Mouse (Mus musculus): ENCODE measurements around the gene Tmtc4. TPM values are rescaled to one million over a fixed set of nuclear protein-coding genes. Genes with fewer than 3 reads are reported as not detected.

The Tmtc4 gene
- total and polyA plus RNA-seq, 3 experiments = 1.4 to 3.3 (median 2.7) TPM

GRCm38 (mm10) chr14:122876723-122877122, 107.1 kb downstream of the Tmtc4 start:
- peaks cover 0 to 8% of the 10 kb centered on the region in 2 experiments; a peak in 2 of 4 replicates for H3K4me1 ChIP-seq (ENCODE audit: control insufficient read depth in 1 of 2, insufficient read depth in 2 of 2)
- TF ChIP-seq NRF1 (IDR thresholded peaks at IDR 0.05; ENCODE audit: low read depth, low read length) (no peak), ZC3H11A (IDR thresholded peaks at IDR 0.05; ENCODE audit: low read depth, low read length) (no peak)
- no peaks in the 10 kb centered on the region for H3K9me3 ChIP-seq (replicated peaks; ENCODE audit: low read length)
- H3K9ac ChIP-seq (ENCODE audit: insufficient read depth, low read depth) = no peak overlapping the region
- H3K27ac ChIP-seq (ENCODE audit: insufficient read depth, low read depth) = no peak overlapping the region
- no peak for DNase-seq (ENCODE audit: extremely low read depth)
- no peak overlapping the region for H3K4me3 ChIP-seq (replicated peaks in 1 of 3; ENCODE audit: low read depth in 2 of 3, low read length in 2 of 3, poor library complexity in 1 of 3)
- peaks cover 10 to 20% of the 10 kb centered on the region in 2 experiments for H3K36me3 ChIP-seq (replicated peaks in 1 of 2; ENCODE audit: control insufficient read depth in 1 of 2, insufficient read depth in 1 of 2, low read length in 1 of 2)
- no peaks in the 10 kb centered on the region for H3K27me3 ChIP-seq (replicated peaks)
- dilution Hi-C loops (cut with MboI; ENCODE audit: extremely low pct_ligation_motif_present, extremely low pct_unique_long_range_greater_than_20kb, low sequenced_read_pairs) (no loop called here), in situ Hi-C loops (cut with MboI; ENCODE audit: low pct_ligation_motif_present, low pct_unique_long_range_greater_than_20kb, low sequenced_read_pairs) (loop anchor here (25.0 kb wide), 2 partner anchors 364 to 664 kb away; no protein-coding TSS in a partner anchor)
- no peaks in the 10 kb centered on the region for H3K79me2 ChIP-seq (replicated peaks; ENCODE audit: control insufficient read depth, extremely low read depth, insufficient read depth, poor library complexity, severe bottlenecking)
- no peak overlapping the region for H3K4me2 ChIP-seq (ENCODE audit: insufficient read depth, low read depth, poor library complexity, severe bottlenecking)

DNA sequence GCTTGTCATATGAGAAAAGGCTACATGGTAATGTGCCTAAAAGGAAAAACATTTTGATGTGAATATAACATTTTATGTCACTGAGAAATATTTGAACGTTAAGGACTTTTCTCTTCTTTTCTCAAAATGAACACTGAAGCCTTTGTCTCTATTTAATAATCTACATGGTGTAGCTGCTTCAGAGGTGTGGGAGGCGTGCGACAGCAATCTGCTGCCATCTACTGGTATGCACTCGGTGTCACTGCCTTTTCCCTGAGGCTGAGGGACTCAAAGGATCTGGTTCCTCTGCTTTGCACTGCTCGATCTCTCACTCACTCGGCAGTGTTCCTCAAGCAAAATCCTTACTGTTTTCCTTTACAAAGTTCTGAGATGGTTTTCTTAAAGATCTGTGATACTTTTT, 107.7 kb downstream of the Tmtc4 start:
- H3K79me2 ChIP-seq (replicated peaks; ENCODE audit: control insufficient read depth, extremely low read depth, insufficient read depth, poor library complexity, severe bottlenecking) = no peaks in the 10 kb centered on the region
- peaks cover 0 to 8% of the 10 kb centered on the region in 2 experiments; a peak in 2 of 4 replicates for H3K4me1 ChIP-seq (ENCODE audit: control insufficient read depth in 1 of 2, insufficient read depth in 2 of 2)
- H3K27me3 ChIP-seq (replicated peaks) = no peaks in the 10 kb centered on the region
- peak; percentile 73 for DNase-seq (ENCODE audit: extremely low read depth)
- H3K36me3 ChIP-seq (replicated peaks in 1 of 2; ENCODE audit: control insufficient read depth in 1 of 2, insufficient read depth in 1 of 2, low read length in 1 of 2) = peaks cover 9 to 18% of the 10 kb centered on the region in 2 experiments
- no peak overlapping the region for H3K4me3 ChIP-seq (replicated peaks in 1 of 3; ENCODE audit: low read depth in 2 of 3, low read length in 2 of 3, poor library complexity in 1 of 3)
- no peak overlapping the region for H3K27ac ChIP-seq (ENCODE audit: insufficient read depth, low read depth)
- H3K4me2 ChIP-seq (ENCODE audit: insufficient read depth, low read depth, poor library complexity, severe bottlenecking) = no peak overlapping the region
- dilution Hi-C loops (cut with MboI; ENCODE audit: extremely low pct_ligation_motif_present, extremely low pct_unique_long_range_greater_than_20kb, low sequenced_read_pairs) (no loop called here), in situ Hi-C loops (cut with MboI; ENCODE audit: low pct_ligation_motif_present, low pct_unique_long_range_greater_than_20kb, low sequenced_read_pairs) (loop anchor here (25.0 kb wide), 2 partner anchors 364 to 664 kb away; no protein-coding TSS in a partner anchor)
- H3K9me3 ChIP-seq (replicated peaks; ENCODE audit: low read length) = no peaks in the 10 kb centered on the region
- H3K9ac ChIP-seq (ENCODE audit: insufficient read depth, low read depth) = no peak overlapping the region
- TF ChIP-seq ZC3H11A (IDR thresholded peaks at IDR 0.05; ENCODE audit: low read depth, low read length) (peak; percentile 68), ZKSCAN1 (IDR thresholded peaks at IDR 0.05; ENCODE audit: borderline replicate concordance, low read depth, low read length) (no peak), TCF12 (IDR thresholded peaks at IDR 0.05; ENCODE audit: low read depth, low read length) (no peak), ELF1 (IDR thresholded peaks at IDR 0.05; ENCODE audit: low read depth, low read length) (no peak), ZMIZ1 (IDR thresholded peaks at IDR 0.05; ENCODE audit: low read depth, low read length) (no peak), CTCF (conservative IDR thresholded peaks at IDR 0.05 in 1 of 2, IDR thresholded peaks at IDR 0.05 in 1 of 2; ENCODE audit: low read depth in 2 of 2, low read length in 2 of 2) (peak; percentile 90 to 94), UBTF (IDR thresholded peaks at IDR 0.05; ENCODE audit: low read depth, low read length) (no peak), ETS1 (conservative IDR thresholded peaks at IDR 0.05; ENCODE audit: low read depth, low read length) (no peak), JUN (IDR thresholded peaks at IDR 0.05; ENCODE audit: insufficient read depth, low read depth, low read length) (no peak), POLR2A (IDR thresholded peaks at IDR 0.05; ENCODE audit: low read depth, low read length) (no peak), NELFE (IDR thresholded peaks at IDR 0.05; ENCODE audit: low read depth, low read length) (no peak), MAFK (IDR thresholded peaks at IDR 0.05; ENCODE audit: insufficient replicate concordance, low read length) (no peak), BHLHE40 (IDR thresholded peaks at IDR 0.05; ENCODE audit: low read depth, low read length) (no peak), IRF4 (IDR thresholded peaks at IDR 0.05; ENCODE audit: low read depth, low read length) (0 out of 2 replicates have a peak, but pooled peaks have one; percentile 8), EP300 (IDR thresholded peaks at IDR 0.05; ENCODE audit: low read length) (no peak), CHD2 (IDR thresholded peaks at IDR 0.05; ENCODE audit: low read length) (no peak), GABPA (IDR thresholded peaks at IDR 0.05; ENCODE audit: insufficient replicate concordance, low read depth, low read length) (no peak), RAD21 (IDR thresholded peaks at IDR 0.05; ENCODE audit: low read depth, low read length) (peak; percentile 96), PAX5 (IDR thresholded peaks at IDR 0.05; ENCODE audit: low read length) (no peak), POLR2AphosphoS2 (IDR thresholded peaks at IDR 0.05; ENCODE audit: low read depth, low read length) (no peak), TBP (conservative IDR thresholded peaks at IDR 0.05; ENCODE audit: low read depth, low read length) (no peak), MAX (IDR thresholded peaks at IDR 0.05; ENCODE audit: low read length) (no peak), CHD1 (IDR thresholded peaks at IDR 0.05; ENCODE audit: low read depth, low read length) (no peak), SIN3A (IDR thresholded peaks at IDR 0.05; ENCODE audit: low read length) (no peak), SMC3 (IDR thresholded peaks at IDR 0.05; ENCODE audit: low read depth, low read length) (peak; percentile 91), USF2 (conservative IDR thresholded peaks at IDR 0.05; ENCODE audit: low read depth, low read length) (no peak), USF1 (IDR thresholded peaks at IDR 0.05; ENCODE audit: low read depth, low read length) (no peak), MAZ (IDR thresholded peaks at IDR 0.05; ENCODE audit: low read depth, low read length) (no peak), HCFC1 (IDR thresholded peaks at IDR 0.05; ENCODE audit: low read depth, low read length) (no peak), MEF2A (IDR thresholded peaks at IDR 0.05; ENCODE audit: borderline replicate concordance, low read depth, low read length) (no peak), E2F4 (IDR thresholded peaks at IDR 0.05; ENCODE audit: insufficient replicate concordance, low read depth, low read length) (no peak), NRF1 (IDR thresholded peaks at IDR 0.05; ENCODE audit: low read depth, low read length) (no peak), MYC (IDR thresholded peaks at IDR 0.05; ENCODE audit: low read depth, low read length) (no peak), RCOR1 (conservative IDR thresholded peaks at IDR 0.05; ENCODE audit: low read depth, low read length) (no peak)

Measured in CH12.LX (cell line).